Mouse (Mus musculus) ES-E14 (cell line): Measurements from ENCODE around the gene Calhm3.

Experiments used
- CHD2 ChIP-seq: IDR thresholded peaks from 2 replicates; pipeline ENCODE4 v1.6.1; 2014; ENCODE audit warnings: mild to moderate bottlenecking, low read depth, low read length, inconsistent platforms
- HCFC1 ChIP-seq: IDR thresholded peaks from 2 replicates; pipeline ENCODE4 v1.6.1; 2012; ENCODE audit warnings: low read length, inconsistent platforms, borderline replicate concordance; ENCODE audit not compliant: insufficient read depth
- MAFK ChIP-seq: IDR thresholded peaks from 2 replicates; pipeline ENCODE4 v1.6.1; 2014; ENCODE audit warnings: mild to moderate bottlenecking, low read depth, low read length, inconsistent platforms; ENCODE audit not compliant: insufficient read depth
- ZC3H11A ChIP-seq: IDR thresholded peaks from 2 replicates; pipeline ENCODE4 v1.6.1; 2012; ENCODE audit warnings: low read depth, mild to moderate bottlenecking, inconsistent platforms, low read length, borderline replicate concordance
- ZNF384 ChIP-seq: IDR thresholded peaks from 2 replicates; pipeline ENCODE4 v1.6.1; 2012; ENCODE audit warnings: low read depth, low read length, inconsistent platforms

DNA sequence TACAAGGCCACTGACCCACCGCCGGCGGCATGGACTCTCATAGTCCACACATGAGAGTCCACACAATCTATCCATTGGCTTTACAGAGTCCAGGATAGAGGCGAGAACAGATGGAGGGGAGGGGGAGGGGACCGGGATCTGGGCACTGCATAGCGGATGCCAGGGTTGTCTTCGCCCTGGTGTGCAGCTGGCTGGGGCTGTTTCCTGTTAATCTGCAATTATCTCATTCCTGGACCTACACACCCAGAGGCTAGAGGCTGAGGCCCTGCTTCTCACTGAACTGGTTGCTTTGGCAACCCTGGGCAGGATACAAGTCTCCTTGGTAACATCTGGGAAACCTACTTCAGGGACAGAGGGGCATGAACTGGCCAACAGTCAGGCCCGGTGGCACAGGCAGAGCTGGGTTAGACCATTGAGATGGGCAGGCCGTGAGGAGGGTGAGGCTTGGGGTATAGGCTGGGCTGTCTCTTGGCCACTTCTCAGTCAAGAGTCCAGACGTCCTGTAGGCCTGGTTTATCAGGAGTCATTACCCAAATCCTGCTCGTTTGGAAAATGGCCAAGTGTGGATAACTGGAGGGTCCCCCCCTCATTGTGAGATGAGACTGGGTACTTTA, 31.1 kb upstream of the Calhm3 start:
- TF ChIP-seq HCFC1 (no peak), ZNF384 (no peak), CHD2 (no peak), ZC3H11A (no peak), MAFK (no peak)
